ENCODE assay signal across 17 mouse cellular contexts in genomic region chr3:104298878-104299277, GRCm38 (mm10).
A peak's percentile ranks its signal among the peaks of the same experiment; 100 is the strongest.
DNase-seq lines count a peak whose midpoint lies in the region; ATAC-seq and TF ChIP-seq lines count a peak whose summit lies in the region.
"Had no signal": no experiment of that assay in that cellular context is flagged by ENCODE, and none has a peak within 500 bp of the region (broad histone marks: within the 10 kb centered on the region; RNA-seq: fewer than 3 reads in every experiment).

No protein-coding gene starts in this region.

- DNase-seq in forebrain, embryonic 10.5 days (ENCODE audit: extremely low spot score, low spot score): no peak
- no peak for DNase-seq in lung, postnatal 0 days (ENCODE audit: low spot score)
- DNase-seq in lung, postnatal 36 days: no peak
- peak; percentile 7 for DNase-seq in naive thymus-derived CD4-positive, alpha-beta T cell, adult 2 months (ENCODE audit: low read depth)
- no peak for DNase-seq in frontal cortex, postnatal 10 days (ENCODE audit: low spot score in 2 of 2)
- no peak for DNase-seq in ovary, postnatal 10 days (ENCODE audit: low spot score)
- DNase-seq: cerebellum, postnatal 10 days; gastrocnemius, postnatal 10 days; kidney, postnatal 14 days; layer of hippocampus, postnatal 36 days had no signal

- no peak for TF ChIP-seq CTCF in lung, postnatal 0 days (IDR thresholded peaks at IDR 0.05)

- peaks cover 47% of the 10 kb centered on the region for H3K4me1 ChIP-seq in forebrain, embryonic 10.5 days
- peaks cover 28% of the 10 kb centered on the region for H3K4me1 ChIP-seq in forebrain, embryonic 13.5 days
- no peaks in the 10 kb centered on the region for H3K4me1 ChIP-seq in lung, postnatal 0 days (ENCODE audit: insufficient read depth, low read depth, low read length)
- H3K4me1 ChIP-seq: liver, embryonic 15.5 days; neural tube, embryonic 15.5 days had no signal

- 0 out of 2 replicates have a peak overlapping the region, but pooled peaks have one; percentile 30 for H3K27ac ChIP-seq in forebrain, embryonic 10.5 days
- H3K27ac ChIP-seq in forebrain, embryonic 13.5 days: no peak overlapping the region
- no peak overlapping the region for H3K27ac ChIP-seq in lung, postnatal 0 days (ENCODE audit: low read length)
- H3K27ac ChIP-seq: limb, embryonic 12.5 days; liver, embryonic 15.5 days; midbrain, embryonic 15.5 days; neural tube, embryonic 15.5 days had no signal

- no peak; the same call in 1 of the 2 replicates for ATAC-seq in forebrain, embryonic 13.5 days
- peak; percentile 43 for ATAC-seq in lung, postnatal 0 days
- ATAC-seq in activated CD4-positive, CD25-positive, alpha-beta regulatory T cell, adult 4 months: peak; percentile 77
- ATAC-seq: midbrain, embryonic 15.5 days had no signal

- no peaks in the 10 kb centered on the region for H3K27me3 ChIP-seq in forebrain, embryonic 10.5 days (ENCODE audit: poor library complexity, severe bottlenecking)
- H3K27me3 ChIP-seq in forebrain, embryonic 13.5 days: no peaks in the 10 kb centered on the region
- H3K27me3 ChIP-seq in lung, postnatal 0 days (replicated peaks; ENCODE audit: insufficient read depth, low read length): no peaks in the 10 kb centered on the region
- H3K27me3 ChIP-seq: limb, embryonic 12.5 days; liver, embryonic 15.5 days; midbrain, embryonic 15.5 days; neural tube, embryonic 15.5 days had no signal

- no peaks in the 10 kb centered on the region for H3K9me3 ChIP-seq in forebrain, embryonic 10.5 days
- H3K9me3 ChIP-seq in forebrain, embryonic 13.5 days (replicated peaks): no peaks in the 10 kb centered on the region
- H3K9me3 ChIP-seq in lung, postnatal 0 days (ENCODE audit: low read length): no peaks in the 10 kb centered on the region
- H3K9me3 ChIP-seq: limb, embryonic 12.5 days; liver, embryonic 15.5 days; midbrain, embryonic 15.5 days; neural tube, embryonic 15.5 days had no signal

- no peak overlapping the region for H3K9ac ChIP-seq in forebrain, embryonic 13.5 days
- no peak overlapping the region for H3K9ac ChIP-seq in lung, postnatal 0 days (replicated peaks; ENCODE audit: low read depth)
- H3K9ac ChIP-seq: limb, embryonic 12.5 days; liver, embryonic 15.5 days; midbrain, embryonic 15.5 days; neural tube, embryonic 15.5 days had no signal

- 64% methylated on average over 4 of the region's 4 CpGs for WGBS in forebrain, embryonic 10.5 days
- 48% methylated on average over 4 of the region's 4 CpGs for WGBS in forebrain, embryonic 13.5 days
- WGBS in lung, postnatal 0 days: 49% methylated on average over 4 of the region's 4 CpGs

- H3K4me2 ChIP-seq in forebrain, embryonic 13.5 days: no peak overlapping the region
- no peak overlapping the region for H3K4me2 ChIP-seq in lung, postnatal 0 days (replicated peaks; ENCODE audit: low read depth, low read length)
- H3K4me2 ChIP-seq: limb, embryonic 12.5 days; liver, embryonic 15.5 days; midbrain, embryonic 15.5 days; neural tube, embryonic 15.5 days had no signal

- H3K4me3 ChIP-seq in forebrain, embryonic 10.5 days: no peak overlapping the region
- H3K4me3 ChIP-seq in forebrain, embryonic 13.5 days: no peak overlapping the region
- no peak overlapping the region for H3K4me3 ChIP-seq in lung, postnatal 0 days (ENCODE audit: low read depth, low read length)
- H3K4me3 ChIP-seq: erythroblast, embryonic 14.5 days; limb, embryonic 12.5 days; liver, embryonic 15.5 days; midbrain, embryonic 15.5 days; neural tube, embryonic 15.5 days had no signal

- TF ChIP-seq EP300 in lung, postnatal 0 days (IDR thresholded peaks at IDR 0.05): no peak

- no peaks in the 10 kb centered on the region for H3K36me3 ChIP-seq in forebrain, embryonic 10.5 days (replicated peaks)
- no peaks in the 10 kb centered on the region for H3K36me3 ChIP-seq in forebrain, embryonic 13.5 days (ENCODE audit: poor library complexity, severe bottlenecking)
- H3K36me3 ChIP-seq in lung, postnatal 0 days (ENCODE audit: insufficient read depth, low read length): no peaks in the 10 kb centered on the region
- H3K36me3 ChIP-seq: limb, embryonic 12.5 days; liver, embryonic 15.5 days; midbrain, embryonic 15.5 days; neural tube, embryonic 15.5 days had no signal
